Mouse (Mus musculus): Measurements from ENCODE around the gene Brd3. TPM values are rescaled to one million over a fixed set of nuclear protein-coding genes. Genes with fewer than 3 reads are reported as not detected.

The Brd3 gene
- polyA plus RNA-seq, 1 experiment: 14.9 TPM

- no peak for TF ChIP-seq POLR2A (IDR thresholded peaks at IDR 0.05; ENCODE audit: low read depth, low read length)
- TF ChIP-seq CTCF (IDR thresholded peaks at IDR 0.05; ENCODE audit: extremely low read depth, insufficient read length, insufficient replicate concordance, low read depth, low read length): no peak
- WGBS: 6% methylated on average over 20 of the region's 20 CpGs
- no peaks in the 10 kb centered on the region for H3K27me3 ChIP-seq (ENCODE audit: control insufficient read depth, insufficient read depth, low read length)
- peaks cover 24% of the 10 kb centered on the region for H3K4me1 ChIP-seq (ENCODE audit: control insufficient read depth, insufficient read depth, insufficient read length, low read length)
- peak overlapping the region; percentile 76 for H3K4me3 ChIP-seq (ENCODE audit: low read depth, low read length)
- no peaks in the 10 kb centered on the region for H3K36me3 ChIP-seq (ENCODE audit: control insufficient read depth, insufficient read depth, low read length)
- no peak overlapping the region; the same call in 1 of the 2 replicates for H3K27ac ChIP-seq (ENCODE audit: insufficient read depth, low read depth, low read length)
Observed at GRCm38 (mm10) chr2:27425161-27425611, 82.3 kb downstream of the Brd3 start.

GRCm38 (mm10) chr2:27423596-27423995, 83.9 kb downstream of the Brd3 start:
- H3K27me3 ChIP-seq (ENCODE audit: control insufficient read depth, insufficient read depth, low read length): no peaks in the 10 kb centered on the region
- H3K36me3 ChIP-seq (ENCODE audit: control insufficient read depth, insufficient read depth, low read length): no peaks in the 10 kb centered on the region
- 76% methylated on average over 7 of the region's 7 CpGs for WGBS
- H3K4me1 ChIP-seq (ENCODE audit: control insufficient read depth, insufficient read depth, insufficient read length, low read length): peaks cover 34% of the 10 kb centered on the region
- H3K4me3 ChIP-seq (ENCODE audit: low read depth, low read length): no peak overlapping the region
- TF ChIP-seq POLR2A (IDR thresholded peaks at IDR 0.05; ENCODE audit: low read depth, low read length) (no peak), CTCF (IDR thresholded peaks at IDR 0.05; ENCODE audit: extremely low read depth, insufficient read length, insufficient replicate concordance, low read depth, low read length) (no peak)
- H3K27ac ChIP-seq (ENCODE audit: insufficient read depth, low read depth, low read length): no peak overlapping the region

GRCm38 (mm10) chr2:27421293-27422068, 86.0 kb downstream of the Brd3 start:
- WGBS: 34% methylated on average over 20 of the region's 20 CpGs
- H3K4me3 ChIP-seq (ENCODE audit: low read depth, low read length): no peak overlapping the region
- H3K36me3 ChIP-seq (ENCODE audit: control insufficient read depth, insufficient read depth, low read length): no peaks in the 10 kb centered on the region
- H3K4me1 ChIP-seq (ENCODE audit: control insufficient read depth, insufficient read depth, insufficient read length, low read length): peaks cover 44% of the 10 kb centered on the region
- H3K27ac ChIP-seq (ENCODE audit: insufficient read depth, low read depth, low read length): no peak overlapping the region
- no peaks in the 10 kb centered on the region for H3K27me3 ChIP-seq (ENCODE audit: control insufficient read depth, insufficient read depth, low read length)
- no peak for TF ChIP-seq CTCF (IDR thresholded peaks at IDR 0.05; ENCODE audit: extremely low read depth, insufficient read length, insufficient replicate concordance, low read depth, low read length)
- no peak for TF ChIP-seq POLR2A (IDR thresholded peaks at IDR 0.05; ENCODE audit: low read depth, low read length)

GRCm38 (mm10) chr2:27418577-27419070, 88.8 kb downstream of the Brd3 start:
- Histone ChIP-seq H3K4me1 (ENCODE audit: control insufficient read depth, insufficient read depth, insufficient read length, low read length) (peaks cover 60% of the 10 kb centered on the region), H3K36me3 (ENCODE audit: control insufficient read depth, insufficient read depth, low read length) (no peaks in the 10 kb centered on the region), H3K27ac (ENCODE audit: insufficient read depth, low read depth, low read length) (peak overlapping the region; percentile 63), H3K4me3 (ENCODE audit: low read depth, low read length) (no peak overlapping the region), H3K27me3 (ENCODE audit: control insufficient read depth, insufficient read depth, low read length) (no peaks in the 10 kb centered on the region)
- TF ChIP-seq POLR2A (IDR thresholded peaks at IDR 0.05; ENCODE audit: low read depth, low read length): no peak
- TF ChIP-seq CTCF (IDR thresholded peaks at IDR 0.05; ENCODE audit: extremely low read depth, insufficient read length, insufficient replicate concordance, low read depth, low read length): no peak
- 8% methylated on average over 6 of the region's 6 CpGs for WGBS

GRCm38 (mm10) chr2:27417648-27418153, 89.8 kb downstream of the Brd3 start:
- TF ChIP-seq CTCF (IDR thresholded peaks at IDR 0.05; ENCODE audit: extremely low read depth, insufficient read length, insufficient replicate concordance, low read depth, low read length) (no peak), POLR2A (IDR thresholded peaks at IDR 0.05; ENCODE audit: low read depth, low read length) (no peak)
- H3K27ac ChIP-seq (ENCODE audit: insufficient read depth, low read depth, low read length): 0 out of 2 replicates have a peak overlapping the region, but pooled peaks have one; percentile 63
- H3K4me1 ChIP-seq (ENCODE audit: control insufficient read depth, insufficient read depth, insufficient read length, low read length): peaks cover 59% of the 10 kb centered on the region
- no peak overlapping the region for H3K4me3 ChIP-seq (ENCODE audit: low read depth, low read length)
- no peaks in the 10 kb centered on the region for H3K36me3 ChIP-seq (ENCODE audit: control insufficient read depth, insufficient read depth, low read length)
- WGBS: 43% methylated on average over 5 of the region's 5 CpGs
- no peaks in the 10 kb centered on the region for H3K27me3 ChIP-seq (ENCODE audit: control insufficient read depth, insufficient read depth, low read length)

- WGBS: 8% methylated on average over 3 of the region's 3 CpGs
- Histone ChIP-seq H3K36me3 (ENCODE audit: control insufficient read depth, insufficient read depth, low read length) (no peaks in the 10 kb centered on the region), H3K27ac (ENCODE audit: insufficient read depth, low read depth, low read length) (peak overlapping the region; percentile 75), H3K4me3 (ENCODE audit: low read depth, low read length) (no peak overlapping the region), H3K4me1 (ENCODE audit: control insufficient read depth, insufficient read depth, insufficient read length, low read length) (peaks cover 64% of the 10 kb centered on the region), H3K27me3 (ENCODE audit: control insufficient read depth, insufficient read depth, low read length) (no peaks in the 10 kb centered on the region)
- TF ChIP-seq POLR2A (IDR thresholded peaks at IDR 0.05; ENCODE audit: low read depth, low read length): no peak
- no peak for TF ChIP-seq CTCF (IDR thresholded peaks at IDR 0.05; ENCODE audit: extremely low read depth, insufficient read length, insufficient replicate concordance, low read depth, low read length)
Observed at GRCm38 (mm10) chr2:27416425-27416824, 91.0 kb downstream of the Brd3 start.
